ENCODE assay signal across 23 mouse cellular contexts in the genomic region with DNA sequence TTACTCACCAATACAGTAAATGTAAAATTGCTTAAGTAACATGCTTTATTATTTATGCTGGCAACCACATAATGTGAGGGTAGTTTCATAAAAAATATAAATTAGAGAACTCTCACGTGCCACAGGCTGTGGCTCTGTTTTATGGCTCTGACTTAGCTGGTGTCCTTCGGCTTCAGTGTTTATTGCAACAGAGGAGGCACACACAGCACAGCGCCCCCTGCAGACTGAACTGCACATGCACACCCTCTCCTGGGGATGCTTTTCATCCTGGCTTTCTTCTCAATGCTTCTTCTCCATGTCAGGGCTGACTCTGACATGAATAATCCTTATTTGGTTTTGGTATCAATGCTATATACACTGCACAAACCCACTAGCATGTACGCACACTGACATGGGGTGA.
DNase-seq lines count a peak whose midpoint lies in the region; ATAC-seq and TF ChIP-seq lines count a peak whose summit lies in the region.
"Had no signal": no experiment of that assay in that cellular context is flagged by ENCODE, and none has a peak within 500 bp of the region (broad histone marks: within the 10 kb centered on the region; RNA-seq: fewer than 3 reads in every experiment).

No protein-coding gene starts in this region.

- intact Hi-C loops in left cerebral cortex, adult 2 months (cut with DNase I): no loop called here
- intact Hi-C loops in left cerebral cortex, postnatal 4 days (cut with DNase I): no loop called here

- H3K4me2 ChIP-seq in CH12.LX (ENCODE audit: insufficient read depth, low read depth, poor library complexity, severe bottlenecking): no peak overlapping the region
- H3K4me2 ChIP-seq: heart, embryonic 15.5 days; limb, embryonic 13.5 days; stomach, embryonic 15.5 days had no signal

- in situ Hi-C loops in CH12.LX (cut with MboI; ENCODE audit: low pct_ligation_motif_present, low pct_unique_long_range_greater_than_20kb, low sequenced_read_pairs): no loop called here

- no peak overlapping the region for H3K27ac ChIP-seq in left cerebral cortex, adult 2 months
- no peak overlapping the region for H3K27ac ChIP-seq in CH12.LX (ENCODE audit: insufficient read depth, low read depth)
- H3K27ac ChIP-seq: gastrocnemius, adult 2 months; heart, embryonic 15.5 days; limb, embryonic 13.5 days; midbrain, embryonic 10.5 days; stomach, embryonic 15.5 days had no signal

- H3K4me1 ChIP-seq in CH12.LX (ENCODE audit: control insufficient read depth in 1 of 2, insufficient read depth in 2 of 2): peaks cover 0 to 14% of the 10 kb centered on the region in 2 experiments; a peak in 2 of 4 replicates
- H3K4me1 ChIP-seq: heart, embryonic 15.5 days; limb, embryonic 13.5 days; midbrain, embryonic 10.5 days; stomach, embryonic 15.5 days had no signal

- TF ChIP-seq EP300 in CH12.LX (IDR thresholded peaks at IDR 0.05; ENCODE audit: low read length): no peak

- H3K9me3 ChIP-seq in CH12.LX (replicated peaks; ENCODE audit: low read length): peaks cover 2% of the 10 kb centered on the region
- H3K9me3 ChIP-seq: heart, embryonic 15.5 days; limb, embryonic 13.5 days; midbrain, embryonic 10.5 days; stomach, embryonic 15.5 days had no signal

- DNase-seq in adrenal gland, postnatal 14 days: peak; percentile 34
- DNase-seq in adrenal gland, adult 18-20 months (ENCODE audit: low spot score in 2 of 2): no peak
- no peak for DNase-seq in left cerebral cortex, adult 2 months (ENCODE audit: extremely low spot score in 1 of 2, low spot score in 2 of 2)
- DNase-seq in left cerebral cortex, postnatal 4 days: no peak
- peak; percentile 27 for DNase-seq in CH12.LX (ENCODE audit: extremely low read depth)
- DNase-seq in brain, embryonic 14.5 days (ENCODE audit: low read depth): no peak
- no peak for DNase-seq in yolk sac, embryonic 10.5 days (ENCODE audit: low spot score)
- DNase-seq: adrenal gland, adult 2 months; cerebellum, adult 11-12 months; gastrocnemius, adult 2 months; heart, adult 18-20 months; kidney, adult 8-10 months; lung, adult 18-20 months; lung, postnatal 4 days; thymus, postnatal 36 days had no signal

- TF ChIP-seq RAD21 in CH12.LX (IDR thresholded peaks at IDR 0.05; ENCODE audit: low read depth, low read length): no peak

- ATAC-seq in activated CD4-positive, CD25-positive, alpha-beta regulatory T cell, adult 4 months: no peak
- ATAC-seq: CD4-positive, CD25-positive, alpha-beta regulatory T cell, adult 4 months; forebrain, embryonic 16.5 days had no signal

- TF ChIP-seq CTCF in left cerebral cortex, adult 2 months (IDR thresholded peaks at IDR 0.05): peak; percentile 27
- peak; percentile 49 to 53; a peak in 3 of 4 replicates for TF ChIP-seq CTCF in CH12.LX (conservative IDR thresholded peaks at IDR 0.05 in 1 of 2, IDR thresholded peaks at IDR 0.05 in 1 of 2; ENCODE audit: low read depth in 2 of 2, low read length in 2 of 2)
- TF ChIP-seq CTCF in brain, embryonic 14.5 days (IDR thresholded peaks at IDR 0.05; ENCODE audit: borderline replicate concordance, extremely low read depth, insufficient read depth, insufficient read length): peak; percentile 20; the same call in 1 of the 2 replicates

- peaks cover 7% of the 10 kb centered on the region for H3K27me3 ChIP-seq in CH12.LX (replicated peaks)
- H3K27me3 ChIP-seq: heart, embryonic 15.5 days; limb, embryonic 13.5 days; stomach, embryonic 15.5 days had no signal

- no peaks in the 10 kb centered on the region for H3K79me2 ChIP-seq in CH12.LX (replicated peaks; ENCODE audit: control insufficient read depth, extremely low read depth, insufficient read depth, poor library complexity, severe bottlenecking)

- H3K4me3 ChIP-seq in left cerebral cortex, adult 2 months: no peak overlapping the region
- H3K4me3 ChIP-seq in CH12.LX (replicated peaks in 1 of 3; ENCODE audit: low read depth in 2 of 3, low read length in 2 of 3, poor library complexity in 1 of 3): no peak overlapping the region
- H3K4me3 ChIP-seq: gastrocnemius, adult 2 months; heart, embryonic 15.5 days; limb, embryonic 13.5 days; midbrain, embryonic 10.5 days; myocyte; stomach, embryonic 15.5 days had no signal

- H3K36me3 ChIP-seq in CH12.LX (replicated peaks in 1 of 2; ENCODE audit: control insufficient read depth in 1 of 2, insufficient read depth in 1 of 2, low read length in 1 of 2): no peaks in the 10 kb centered on the region
- H3K36me3 ChIP-seq: heart, embryonic 15.5 days; limb, embryonic 13.5 days; midbrain, embryonic 10.5 days; stomach, embryonic 15.5 days had no signal

- dilution Hi-C loops in CH12.LX (cut with MboI; ENCODE audit: extremely low pct_ligation_motif_present, extremely low pct_unique_long_range_greater_than_20kb, low sequenced_read_pairs): no loop called here

- H3K9ac ChIP-seq in CH12.LX (ENCODE audit: insufficient read depth, low read depth): no peak overlapping the region
- H3K9ac ChIP-seq: heart, embryonic 15.5 days; limb, embryonic 13.5 days; stomach, embryonic 15.5 days had no signal

- TF ChIP-seq POLR2A in CH12.LX (IDR thresholded peaks at IDR 0.05; ENCODE audit: low read depth, low read length): no peak
- TF ChIP-seq POLR2A in brain, embryonic 14.5 days (IDR thresholded peaks at IDR 0.05; ENCODE audit: borderline replicate concordance, extremely low read depth, insufficient read depth, insufficient read length, poor library complexity, severe bottlenecking): no peak

TF ChIP-seq in CH12.LX, 34 proteins besides CTCF, POLR2A, EP300 and RAD21:
- TF ChIP-seq HCFC1 (IDR thresholded peaks at IDR 0.05; ENCODE audit: low read depth, low read length) (no peak), SMC3 (IDR thresholded peaks at IDR 0.05; ENCODE audit: low read depth, low read length) (peak; percentile 18; the same call in 1 of the 2 replicates), JUN (IDR thresholded peaks at IDR 0.05; ENCODE audit: insufficient read depth, low read depth, low read length) (no peak)

Comparison
In these comparisons a context has a peak if more than half of its experiments do, and no peak if none do; other contexts are left out.
1. DNase-seq: peak in adrenal gland, postnatal 14 days (single experiment) and CH12.LX (single experiment); none in adrenal gland, adult 18-20 months (0 of 2), left cerebral cortex, adult 2 months (0 of 2), left cerebral cortex, postnatal 4 days (single experiment), brain, embryonic 14.5 days (single experiment) and yolk sac, embryonic 10.5 days (single experiment).
2. Peak in every context shown above with its lines, with median percentiles within 50 percentile points of each other: CTCF ChIP-seq.